Mouse (Mus musculus): ENCODE data around the gene H2afx.
"Not testable (repeated sequence)": the region's sequence is repeated elsewhere in the genome, so short reads cannot be mapped to it uniquely, and the experiment has no call there.

H2afx gene

DNA sequence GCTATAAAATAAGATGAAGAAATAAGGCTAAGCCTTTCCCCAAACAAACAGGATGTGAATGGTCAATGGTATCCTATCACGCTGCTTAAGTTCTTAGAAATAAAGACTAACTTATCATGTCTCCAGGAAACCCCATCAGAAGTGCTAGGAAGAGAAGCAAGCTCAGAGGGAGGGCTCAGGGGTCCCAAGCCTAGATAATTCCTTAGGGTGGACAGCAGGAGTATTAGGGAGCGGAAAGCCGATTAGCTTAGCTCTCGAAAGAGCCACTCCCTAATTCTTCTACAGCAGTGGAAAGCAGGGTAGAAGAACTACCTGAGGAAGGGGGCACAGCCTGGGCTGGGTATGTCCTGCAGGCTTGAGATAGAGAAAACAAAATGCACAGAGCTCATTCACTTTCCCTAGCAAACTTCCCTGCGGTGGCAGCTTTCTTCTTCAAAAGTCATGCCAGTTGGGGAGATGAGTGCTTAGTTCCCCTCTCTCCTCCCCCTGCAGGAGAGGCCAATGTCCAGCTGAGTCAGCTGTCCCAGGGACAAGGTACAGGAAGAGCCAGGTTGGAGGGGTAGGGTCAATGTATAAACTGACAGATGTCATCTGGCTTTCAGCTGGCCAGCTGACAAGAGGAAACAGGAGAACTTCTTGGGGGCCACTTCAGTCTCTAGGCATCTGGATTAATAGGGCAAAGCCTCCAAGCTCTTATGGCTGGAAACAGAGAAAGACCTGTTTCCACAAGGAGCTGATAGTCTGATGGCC lies 16.2 kb upstream of the H2afx start:
- DNase-seq (ENCODE audit: low read depth, low spot score) = no peak

- no peak for DNase-seq (ENCODE audit: low read depth, low spot score)
Observed at GRCm38 (mm10) chr9:44318826-44319095, 15.7 kb upstream of the H2afx start.

GRCm38 (mm10) chr9:44319105-44319886 lies 15.2 kb upstream of the H2afx start:
- peak; percentile 63 for DNase-seq (ENCODE audit: low read depth, low spot score)

- DNase-seq (ENCODE audit: low read depth, low spot score) = peak; percentile 93
Observed at GRCm38 (mm10) chr9:44319887-44320798, 14.4 kb upstream of the H2afx start, which contains the start of gene C2cd2l. TSS of gene C2cd2l (minus strand) at chr9:44320285.

- no peak for DNase-seq (ENCODE audit: low read depth, low spot score)
Observed at GRCm38 (mm10) chr9:44320799-44321133, 13.7 kb upstream of the H2afx start.

DNA sequence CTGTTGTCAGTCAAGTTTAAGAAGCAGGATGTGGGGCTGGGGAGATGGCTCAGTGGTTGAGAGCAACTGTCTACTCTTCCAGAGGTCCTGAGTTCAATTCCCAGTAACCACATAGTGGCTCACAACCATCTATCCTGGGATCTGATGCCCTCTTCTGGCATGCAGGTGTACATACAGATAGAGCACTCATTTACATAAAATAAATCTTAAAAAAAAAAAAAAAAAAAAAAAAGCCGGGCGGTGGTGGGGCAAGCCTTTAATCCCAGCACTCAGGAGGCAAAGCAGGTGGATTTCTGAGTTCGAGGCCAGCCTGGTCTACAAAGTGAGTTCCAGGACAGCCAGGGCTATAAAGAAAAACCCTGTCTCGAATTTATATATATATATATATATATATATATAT lies 10.8 kb upstream of the H2afx start:
- peak; percentile 34 for DNase-seq (ENCODE audit: low read depth, low spot score)

GRCm38 (mm10) chr9:44324147-44324546 lies 10.3 kb upstream of the H2afx start:
- peak; percentile 89 for DNase-seq (ENCODE audit: low read depth, low spot score)

- peak; percentile 66 for DNase-seq (ENCODE audit: low read depth, low spot score)
Observed at GRCm38 (mm10) chr9:44325032-44325767, 9.3 kb upstream of the H2afx start.

- peak; percentile 68 for DNase-seq (ENCODE audit: low read depth, low spot score)
Observed at GRCm38 (mm10) chr9:44325768-44326370, 8.6 kb upstream of the H2afx start, which contains the start of gene Dpagt1. TSS of gene Dpagt1 (plus strand) at chr9:44326019.

DNA sequence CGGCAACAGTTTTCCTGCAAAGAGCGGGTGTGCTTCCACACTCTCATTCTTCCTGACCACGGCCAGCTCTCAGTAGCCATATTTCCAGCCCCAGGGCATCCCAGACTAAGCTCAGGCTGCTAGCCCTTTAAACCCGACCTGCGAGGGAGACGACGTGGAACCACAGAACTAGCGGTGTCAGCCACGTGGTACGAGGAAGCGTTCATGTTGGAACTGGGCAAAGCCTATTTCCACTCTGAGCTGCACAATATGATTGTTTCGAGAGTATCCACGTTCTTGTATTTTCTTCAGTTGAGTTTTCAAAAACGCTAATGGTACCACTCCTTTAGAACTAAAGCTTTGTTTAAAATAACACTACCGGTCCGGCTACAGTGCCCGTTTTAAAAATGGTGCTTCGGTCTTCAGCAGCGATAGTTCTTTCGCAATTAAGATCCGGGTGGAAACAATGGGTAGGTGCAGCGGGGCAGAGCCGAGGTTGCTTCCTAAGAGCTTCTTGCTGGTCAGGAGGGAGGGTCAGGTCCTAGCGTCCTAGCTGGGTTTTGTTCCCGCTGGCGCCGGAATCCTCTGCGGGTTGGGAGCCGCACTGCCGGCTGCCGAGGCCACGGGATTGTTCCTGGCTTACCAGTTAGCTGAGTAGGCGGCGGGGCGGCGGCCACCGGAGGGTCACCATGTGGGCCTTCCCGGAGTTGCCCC lies 8.0 kb upstream of the H2afx start:
- DNase-seq (ENCODE audit: low read depth, low spot score) = peak; percentile 92

DNA sequence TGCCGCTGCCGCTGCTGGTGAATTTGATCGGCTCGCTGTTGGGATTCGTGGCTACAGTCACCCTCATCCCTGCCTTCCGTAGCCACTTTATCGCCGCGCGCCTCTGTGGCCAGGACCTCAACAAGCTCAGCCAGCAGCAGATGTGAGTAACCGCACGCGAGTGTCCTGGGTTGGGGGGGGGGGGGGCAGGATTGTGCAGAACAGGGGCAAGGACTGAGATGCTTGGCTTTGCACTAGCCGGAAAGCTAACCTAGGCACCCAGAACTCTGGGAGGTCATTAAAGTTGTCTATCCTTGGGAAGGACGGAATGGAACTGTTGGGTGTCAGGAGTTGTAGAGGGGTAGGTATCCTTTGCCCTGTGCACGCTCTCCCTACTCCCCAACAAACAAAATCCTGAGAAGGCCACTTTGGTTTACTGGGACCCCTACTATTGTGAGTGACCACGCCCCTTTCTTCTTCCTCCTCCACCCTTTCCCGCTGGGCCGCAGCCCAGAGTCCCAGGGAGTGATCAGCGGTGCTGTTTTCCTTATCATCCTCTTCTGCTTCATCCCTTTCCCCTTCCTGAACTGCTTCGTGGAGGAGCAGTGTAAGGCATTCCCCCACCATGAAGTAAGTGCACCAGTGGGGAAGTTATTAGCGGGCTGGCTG lies 7.3 kb upstream of the H2afx start:
- no peak for DNase-seq (ENCODE audit: low read depth, low spot score)

- peak; percentile 24 for DNase-seq (ENCODE audit: low read depth, low spot score)
Observed at GRCm38 (mm10) chr9:44327926-44328325, 6.6 kb upstream of the H2afx start.

GRCm38 (mm10) chr9:44330736-44331135 lies 3.8 kb upstream of the H2afx start:
- peak; percentile 78 for DNase-seq (ENCODE audit: low read depth, low spot score)

GRCm38 (mm10) chr9:44332918-44333638 lies 1.4 kb upstream of the H2afx start:
- peak; percentile 83 for DNase-seq (ENCODE audit: low read depth, low spot score)

DNA sequence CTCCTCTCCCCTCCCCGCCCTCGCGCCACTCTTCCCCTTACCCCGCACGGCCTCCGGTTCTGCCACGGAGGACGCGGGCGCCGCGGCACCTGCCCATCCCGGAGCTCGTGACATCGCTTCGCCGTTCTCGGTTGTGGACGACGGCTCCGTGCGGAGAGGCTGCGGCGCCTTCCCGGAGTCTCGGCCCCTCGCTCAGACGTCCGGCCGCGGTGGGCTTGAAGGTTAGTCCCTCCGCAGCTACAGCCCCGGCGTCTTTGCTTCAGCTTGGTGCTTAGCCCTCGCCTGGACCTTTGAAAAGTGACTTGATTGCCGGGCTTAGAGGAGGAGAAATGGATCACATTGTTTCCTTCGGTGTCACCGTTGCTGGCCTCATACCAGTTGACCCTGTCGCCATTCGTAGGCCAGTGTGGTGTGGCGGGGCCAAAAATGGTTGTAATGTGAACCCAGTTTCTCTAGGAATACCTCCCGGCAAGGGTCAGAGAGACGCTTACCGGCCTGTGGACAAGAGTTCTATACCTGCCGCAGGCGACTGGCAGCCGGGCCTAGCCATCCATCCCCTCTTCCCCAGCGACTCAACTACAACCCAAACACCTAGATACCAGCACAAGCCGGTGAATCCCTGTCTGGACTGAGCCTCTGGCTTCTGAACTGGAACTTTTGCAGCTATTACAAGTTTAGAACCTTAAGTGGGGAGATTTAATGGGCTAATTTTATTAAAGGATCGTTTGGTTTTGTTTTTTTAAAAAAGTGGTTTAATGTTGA lies 1.0 kb downstream of the H2afx start:
- peak; percentile 56 for DNase-seq (ENCODE audit: low read depth, low spot score)

GRCm38 (mm10) chr9:44336093-44336406 lies 1.6 kb downstream of the H2afx start:
- DNase-seq (ENCODE audit: low read depth, low spot score) = no peak

DNA sequence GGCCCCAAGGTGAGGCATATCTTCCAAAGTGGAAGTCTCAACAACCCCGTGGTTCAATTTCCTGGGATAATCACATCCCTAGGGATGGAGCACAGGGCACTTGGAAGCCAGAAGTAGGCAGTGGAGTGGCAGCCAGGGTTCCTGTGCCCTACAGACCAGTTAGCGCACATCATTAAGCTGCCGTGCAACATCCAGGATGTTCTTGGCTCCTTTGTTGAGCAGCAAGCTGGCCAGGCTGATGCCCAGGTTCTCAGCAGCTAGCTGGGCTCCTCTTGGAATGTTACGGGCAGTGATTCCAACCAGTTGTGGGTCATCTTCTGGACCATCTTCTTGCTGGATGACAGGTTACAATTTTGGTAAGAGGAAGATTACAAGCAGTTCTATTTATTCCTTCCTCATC lies 2.0 kb downstream of the H2afx start:
- DNase-seq (ENCODE audit: low read depth, low spot score) = not testable (repeated sequence)

DNA sequence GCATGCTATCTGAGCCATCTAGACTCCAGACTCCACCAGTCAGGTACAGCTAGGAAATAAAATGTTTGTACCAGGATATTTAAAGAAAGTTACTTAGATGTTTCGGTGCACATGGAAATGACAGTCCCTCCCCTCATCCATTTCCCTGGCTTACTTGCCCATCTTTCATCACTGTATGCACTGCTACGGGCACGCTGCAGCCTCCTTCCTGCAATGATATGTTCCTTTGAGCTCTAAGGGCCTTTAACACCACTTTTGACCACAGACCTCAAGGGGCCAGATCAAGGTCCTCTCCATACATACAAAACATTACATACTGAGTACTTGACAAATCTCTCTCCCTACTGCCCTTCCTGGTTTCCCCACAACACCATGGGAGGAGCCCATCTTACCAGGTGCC lies 2.5 kb downstream of the H2afx start:
- peak; percentile 55 for DNase-seq (ENCODE audit: low read depth, low spot score)
